Mouse (Mus musculus) kidney, postnatal 0 days (tissue): ENCODE results near the gene Agpat4. TPM values are rescaled to one million over a fixed set of nuclear protein-coding genes. Genes with fewer than 3 reads are reported as not detected.

Experiments
- ATAC-seq: fragments of 200-750 bp; cut with Nextera tagmentation; replicated peaks from 2 replicates; pipeline ENCODE4 v1.8.0; 2017; ENCODE audit warnings: low read depth, moderate number of reproducible peaks, moderate TSS enrichment, moderate library complexity; ENCODE audit not compliant: low FRiP score
- DNase-seq: peaks from one replicate; pipeline ENCODE4 v3.0.0-alpha.2; 2016; ENCODE audit warnings: low spot score
- H3K27ac ChIP-seq: fragments of 300-500 bp; sonication (generic); 2 replicates; pipeline ENCODE4 v1.5.1; 2014; ENCODE audit warnings: mild to moderate bottlenecking
- H3K27me3 ChIP-seq: fragments of 300-500 bp; sonication (generic); 2 replicates; pipeline ENCODE4 v1.6.1; 2014; ENCODE audit warnings: low read length, mixed read lengths; ENCODE audit not compliant: insufficient read depth
- H3K36me3 ChIP-seq: fragments of 300-500 bp; sonication (generic); 2 replicates; pipeline ENCODE4 v1.6.1; 2014; ENCODE audit warnings: low read length, mixed read lengths; ENCODE audit not compliant: insufficient read depth
- H3K4me1 ChIP-seq: fragments of 300-500 bp; sonication (generic); replicated peaks from 2 replicates; pipeline ENCODE4 v1.6.1; 2014; ENCODE audit warnings: antibody characterized with exemption, low read length, mixed read lengths; ENCODE audit not compliant: insufficient read depth
- H3K4me2 ChIP-seq: fragments of 300-500 bp; sonication (generic); 2 replicates; pipeline ENCODE4 v1.6.1; 2014; ENCODE audit warnings: mild to moderate bottlenecking, low read length, moderate library complexity, mixed read lengths
- H3K4me3 ChIP-seq: fragments of 300-500 bp; sonication (generic); replicated peaks from 2 replicates; pipeline ENCODE4 v1.5.1; 2014; ENCODE audit warnings: low read depth, low read length
- H3K9ac ChIP-seq: fragments of 300-500 bp; sonication (generic); 2 replicates; pipeline ENCODE4 v1.6.1; 2014; ENCODE audit warnings: low read depth, low read length
- H3K9me3 ChIP-seq: fragments of 300-500 bp; sonication (generic); replicated peaks from 2 replicates; pipeline ENCODE4 v1.6.1; 2016; ENCODE audit warnings: low read length, inconsistent platforms, mixed read lengths
- CTCF ChIP-seq: IDR thresholded peaks from 2 replicates; pipeline ENCODE4 v1.5.1; 2016; ENCODE audit warnings: antibody characterized with exemption, low read depth, mild to moderate bottlenecking, moderate library complexity
- WGBS: fragments of 180-500 bp; shearing (Covaris S2); extraction: QIAGEN DNeasy Blood & Tissue Kit; methylation state at CpG from one replicate; pipeline ENCODE4 v1.1.7; 2014; 5-methylcytosine and 5-hydroxymethylcytosine counted together
- polyA plus RNA-seq: library from polyadenylated mRNA; unstranded; fragments of >200 nt; fragmentation: Nextera tagmentation; extraction: Ambion mirVana; gene quantifications from 2 replicates; pipeline ENCODE4 v1.2.1, GENCODE M21; 2015

The Agpat4 gene
- polyA plus RNA-seq, 1 experiment from 2014 or later, result 15.5 TPM

GRCm38 (mm10) chr17:12230167-12230566 is 111.7 kb downstream of the Agpat4 start:
- no peaks in the 10 kb centered on the region for H3K27me3 ChIP-seq
- peaks cover 49% of the 10 kb centered on the region for H3K36me3 ChIP-seq
- TF ChIP-seq CTCF, result no peak
- no peaks in the 10 kb centered on the region for H3K9me3 ChIP-seq
- no peaks in the 10 kb centered on the region for H3K4me1 ChIP-seq
- H3K27ac ChIP-seq, result no peak overlapping the region
- no peak for DNase-seq
- no peak overlapping the region for H3K4me3 ChIP-seq
- H3K9ac ChIP-seq, result no peak overlapping the region
- no peak overlapping the region for H3K4me2 ChIP-seq
- WGBS, result 83% methylated on average over 6 of the region's 6 CpGs
- ATAC-seq, result no peak

DNA sequence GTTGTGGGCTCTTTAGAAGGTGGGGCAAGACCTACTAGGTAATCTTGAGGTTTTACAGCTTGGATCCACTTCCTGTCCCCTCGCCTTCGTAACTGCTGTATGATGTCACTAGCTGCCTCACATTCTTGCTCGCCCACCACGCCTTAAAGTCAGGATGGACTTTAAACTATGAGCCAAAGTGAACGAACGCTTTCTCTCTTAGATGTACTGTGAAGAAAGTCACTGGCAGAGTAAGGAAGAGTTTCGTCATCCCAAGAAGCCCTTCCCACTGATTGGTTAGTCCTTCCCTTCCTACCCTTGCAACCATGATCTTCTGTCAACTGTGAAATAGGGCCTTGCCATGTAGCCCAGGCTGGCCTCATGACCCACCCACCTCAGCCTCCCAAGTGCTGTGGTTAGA is 112.6 kb downstream of the Agpat4 start:
- Histone ChIP-seq H3K9me3 (no peaks in the 10 kb centered on the region), H3K27me3 (no peaks in the 10 kb centered on the region), H3K4me1 (no peaks in the 10 kb centered on the region), H3K27ac (no peak overlapping the region), H3K4me3 (no peak overlapping the region), H3K4me2 (no peak overlapping the region), H3K36me3 (peaks cover 57% of the 10 kb centered on the region), H3K9ac (no peak overlapping the region)
- no peak for ATAC-seq
- WGBS, result 89% methylated on average over 7 of the region's 7 CpGs
- DNase-seq, result no peak
- TF ChIP-seq CTCF, result no peak

GRCm38 (mm10) chr17:12232724-12233123 is 114.2 kb downstream of the Agpat4 start:
- H3K36me3 ChIP-seq, result peaks cover 61% of the 10 kb centered on the region
- H3K9ac ChIP-seq, result no peak overlapping the region
- H3K4me3 ChIP-seq, result no peak overlapping the region
- 87% methylated on average over 6 of the region's 6 CpGs for WGBS
- DNase-seq, result no peak
- H3K4me2 ChIP-seq, result no peak overlapping the region
- ATAC-seq, result no peak
- no peaks in the 10 kb centered on the region for H3K4me1 ChIP-seq
- TF ChIP-seq CTCF, result no peak
- no peaks in the 10 kb centered on the region for H3K9me3 ChIP-seq
- H3K27me3 ChIP-seq, result no peaks in the 10 kb centered on the region
- H3K27ac ChIP-seq, result no peak overlapping the region

- Histone ChIP-seq H3K36me3 (peaks cover 47% of the 10 kb centered on the region), H3K4me1 (no peaks in the 10 kb centered on the region), H3K9ac (no peak overlapping the region), H3K9me3 (no peaks in the 10 kb centered on the region), H3K4me3 (no peak overlapping the region), H3K27me3 (no peaks in the 10 kb centered on the region), H3K4me2 (no peak overlapping the region), H3K27ac (no peak overlapping the region)
- ATAC-seq (no peak), DNase-seq (no peak)
- WGBS, result 81% methylated on average over 3 of the region's 3 CpGs
- TF ChIP-seq CTCF, result no peak
Measured at GRCm38 (mm10) chr17:12240701-12241100, 122.2 kb downstream of the Agpat4 start.

GRCm38 (mm10) chr17:12249783-12250504 is 131.4 kb downstream of the Agpat4 start:
- ATAC-seq (no peak), DNase-seq (no peak)
- H3K27ac ChIP-seq, result no peak overlapping the region
- no peak overlapping the region for H3K4me3 ChIP-seq
- H3K9ac ChIP-seq, result no peak overlapping the region
- 97% methylated on average over 19 of the region's 19 CpGs for WGBS
- H3K27me3 ChIP-seq, result no peaks in the 10 kb centered on the region
- no peaks in the 10 kb centered on the region for H3K4me1 ChIP-seq
- peak; percentile 41; the same call in 1 of the 2 replicates for TF ChIP-seq CTCF
- no peak overlapping the region for H3K4me2 ChIP-seq
- peaks cover 58% of the 10 kb centered on the region for H3K36me3 ChIP-seq
- H3K9me3 ChIP-seq, result no peaks in the 10 kb centered on the region

- no peak overlapping the region for H3K4me3 ChIP-seq
- H3K9ac ChIP-seq, result no peak overlapping the region
- TF ChIP-seq CTCF, result no peak
- no peak for DNase-seq
- H3K27ac ChIP-seq, result no peak overlapping the region
- H3K4me2 ChIP-seq, result no peak overlapping the region
- 98% methylated on average over 9 of the region's 9 CpGs for WGBS
- ATAC-seq, result no peak
- H3K9me3 ChIP-seq, result no peaks in the 10 kb centered on the region
- no peaks in the 10 kb centered on the region for H3K4me1 ChIP-seq
- peaks cover 64% of the 10 kb centered on the region for H3K36me3 ChIP-seq
- no peaks in the 10 kb centered on the region for H3K27me3 ChIP-seq
Measured at GRCm38 (mm10) chr17:12250581-12250980, 132.1 kb downstream of the Agpat4 start.

DNA sequence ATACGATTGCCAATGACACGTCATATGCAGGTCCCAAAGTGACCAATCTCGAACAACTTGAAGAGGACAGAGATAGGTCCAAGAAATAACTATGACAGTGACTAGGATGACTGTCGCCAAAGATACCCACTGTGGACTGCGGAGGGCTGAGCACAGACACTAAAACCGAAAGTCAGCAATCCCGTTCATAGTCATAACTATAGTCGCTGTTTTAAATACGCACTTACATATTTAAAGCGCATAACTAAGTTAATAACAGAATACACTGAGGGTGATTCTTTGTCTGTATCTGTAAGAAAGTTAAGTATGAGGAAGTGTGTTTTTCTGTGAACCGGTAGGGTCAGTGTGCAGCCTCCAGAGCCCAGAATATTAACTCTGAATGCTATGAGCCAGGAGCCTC is 137.6 kb downstream of the Agpat4 start:
- TF ChIP-seq CTCF, result no peak
- DNase-seq, result no peak
- Histone ChIP-seq H3K4me1 (no peaks in the 10 kb centered on the region), H3K27ac (no peak overlapping the region), H3K9me3 (no peaks in the 10 kb centered on the region), H3K4me2 (no peak overlapping the region), H3K27me3 (no peaks in the 10 kb centered on the region), H3K36me3 (peaks cover 70% of the 10 kb centered on the region), H3K9ac (no peak overlapping the region), H3K4me3 (no peak overlapping the region)
- no peak for ATAC-seq
- 98% methylated on average over 11 of the region's 11 CpGs for WGBS
